Mouse (Mus musculus) myocyte (in vitro differentiated cells): ENCODE measurements around the gene Srrm3. TPM values are rescaled to one million over a fixed set of nuclear protein-coding genes. Genes with fewer than 3 reads are reported as not detected.

Source experiments
- H3K27me3 ChIP-seq: one replicate; pipeline ENCODE4 v1.6.1; 2011; ENCODE audit not compliant: control insufficient read depth, insufficient read depth, insufficient read length
- H3K36me3 ChIP-seq: one replicate; pipeline ENCODE4 v1.6.1; 2011; ENCODE audit not compliant: control insufficient read depth, insufficient read depth
- H3K4me2 ChIP-seq: one replicate; pipeline ENCODE4 v1.6.1; 2011; ENCODE audit warnings: low read depth, control low read depth
- H3K4me3 ChIP-seq: one replicate; pipeline ENCODE4 v1.5.1; 2011; ENCODE audit warnings: mild to moderate bottlenecking, control low read depth, moderate library complexity
- H3K79me2 ChIP-seq: one replicate; pipeline ENCODE4 v1.6.1; 2011; ENCODE audit not compliant: control insufficient read depth, insufficient read depth
- H3ac ChIP-seq: one replicate; pipeline ENCODE4 v1.6.1; 2011; ENCODE audit not compliant: control insufficient read depth, insufficient read length
- CEBPB ChIP-seq: IDR thresholded peaks from 2 replicates; pipeline ENCODE4 v1.6.1; 2011; ENCODE audit warnings: mild to moderate bottlenecking, moderate library complexity; ENCODE audit not compliant: poor library complexity, insufficient read depth, severe bottlenecking
- E2F4 ChIP-seq: IDR thresholded peaks from one replicate; pipeline ENCODE4 v1.6.1; 2011; ENCODE audit warnings: mild to moderate bottlenecking, control low read depth, moderate library complexity; ENCODE audit not compliant: insufficient read depth
- MAX ChIP-seq: IDR thresholded peaks from one replicate; pipeline ENCODE4 v1.6.1; 2011; ENCODE audit warnings: low read depth, mild to moderate bottlenecking, control low read depth
- MYOD1 ChIP-seq, 3 experiments: IDR thresholded peaks; one replicate each; pipeline ENCODE4 v1.6.1; 2011; ENCODE audit warnings: control low read depth in 2 of 3, low read depth in 2 of 3, mild to moderate bottlenecking in 2 of 3, moderate library complexity in 1 of 3; ENCODE audit not compliant: insufficient read length in 2 of 3, control insufficient read depth in 1 of 3
- MYOG ChIP-seq, 3 experiments: IDR thresholded peaks; one replicate each; pipeline ENCODE4 v1.6.1; 2011; ENCODE audit warnings: control low read depth in 2 of 3, low read depth in 2 of 3, mild to moderate bottlenecking in 2 of 3; ENCODE audit not compliant: insufficient read length in 2 of 3, control insufficient read depth in 1 of 3, insufficient read depth in 1 of 3
- POLR2A ChIP-seq: IDR thresholded peaks from one replicate; pipeline ENCODE4 v1.6.1; 2011; ENCODE audit warnings: low read depth, mild to moderate bottlenecking, control low read depth, moderate library complexity; ENCODE audit not compliant: insufficient read length
- POLR2AphosphoS2 ChIP-seq: IDR thresholded peaks from one replicate; pipeline ENCODE4 v1.6.1; 2011; ENCODE audit warnings: low read depth, control low read depth; ENCODE audit not compliant: insufficient read length
- REST ChIP-seq: IDR thresholded peaks from one replicate; pipeline ENCODE4 v1.6.1; 2011; ENCODE audit warnings: mild to moderate bottlenecking, control low read depth, moderate library complexity; ENCODE audit not compliant: insufficient read depth, insufficient read length
- SRF ChIP-seq: IDR thresholded peaks from one replicate; pipeline ENCODE4 v1.6.1; 2011; ENCODE audit warnings: low read depth; ENCODE audit not compliant: control insufficient read depth, insufficient read length
- TCF12 ChIP-seq: IDR thresholded peaks from one replicate; pipeline ENCODE4 v1.6.1; 2011; ENCODE audit warnings: mild to moderate bottlenecking, control low read depth; ENCODE audit not compliant: poor library complexity, insufficient read depth, severe bottlenecking
- TCF3 ChIP-seq: IDR thresholded peaks from one replicate; pipeline ENCODE4 v1.6.1; 2011; ENCODE audit warnings: low read depth, control low read depth; ENCODE audit not compliant: insufficient read length
- USF1 ChIP-seq: IDR thresholded peaks from one replicate; pipeline ENCODE4 v1.6.1; 2011; ENCODE audit warnings: low read depth, mild to moderate bottlenecking, control low read depth, moderate library complexity
- polyA plus RNA-seq: library from polyadenylated mRNA; unstranded; fragments of >200 nt; fragmentation: generic; extraction: Trizol; gene quantifications from one replicate; pipeline ENCODE4 v1.2.1, GENCODE M21; 2012; ENCODE audit warnings: missing spikeins

The Srrm3 gene
- polyA plus RNA-seq, 1 experiment = not detected

DNA sequence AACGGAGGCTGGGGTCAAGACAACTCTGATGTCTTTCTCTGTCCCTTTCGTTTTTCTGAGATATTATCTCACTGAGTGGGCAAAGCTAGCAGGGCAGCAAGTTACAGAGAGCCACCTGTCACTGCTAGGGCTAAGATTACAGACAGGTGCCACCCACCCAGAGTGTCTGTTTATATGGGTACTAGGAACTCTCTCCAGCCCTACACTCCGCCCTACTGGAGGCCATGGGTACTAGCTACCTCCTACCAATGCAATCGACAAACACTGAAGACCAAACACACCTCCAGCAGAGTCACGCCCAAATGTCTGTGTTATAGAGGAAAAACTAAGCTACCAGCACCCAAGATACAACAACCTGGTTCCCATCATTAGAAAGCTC is 111.4 kb downstream of the Srrm3 start:
- Histone ChIP-seq H3K79me2 (peaks cover 99% of the 10 kb centered on the region), H3K4me3 (no peak overlapping the region), H3K27me3 (no peaks in the 10 kb centered on the region), H3ac (no peak overlapping the region), H3K4me2 (peak overlapping the region; percentile 8), H3K36me3 (peaks cover 38% of the 10 kb centered on the region)
- TF ChIP-seq MAX = no peak
- TF ChIP-seq TCF3 = peak; percentile 36
- TF ChIP-seq MYOG (IDR thresholded peaks at IDR 0.05; ENCODE audit: control insufficient read depth in 1 of 3, insufficient read depth in 1 of 3, insufficient read length in 2 of 3, low read depth in 2 of 3) = peak in 2 of 3 experiments; percentile 36 to 80
- TF ChIP-seq E2F4 = no peak
- TF ChIP-seq POLR2A = no peak
- no peak for TF ChIP-seq CEBPB
- TF ChIP-seq REST = no peak
- no peak for TF ChIP-seq SRF
- TF ChIP-seq TCF12 = peak; percentile 21
- TF ChIP-seq POLR2AphosphoS2 = peak; percentile 42
- TF ChIP-seq MYOD1 (IDR thresholded peaks at IDR 0.05; ENCODE audit: control insufficient read depth in 1 of 3, insufficient read length in 2 of 3, low read depth in 2 of 3) = peak; percentile 35 to 95 (median 80)
- TF ChIP-seq USF1 = no peak

DNA sequence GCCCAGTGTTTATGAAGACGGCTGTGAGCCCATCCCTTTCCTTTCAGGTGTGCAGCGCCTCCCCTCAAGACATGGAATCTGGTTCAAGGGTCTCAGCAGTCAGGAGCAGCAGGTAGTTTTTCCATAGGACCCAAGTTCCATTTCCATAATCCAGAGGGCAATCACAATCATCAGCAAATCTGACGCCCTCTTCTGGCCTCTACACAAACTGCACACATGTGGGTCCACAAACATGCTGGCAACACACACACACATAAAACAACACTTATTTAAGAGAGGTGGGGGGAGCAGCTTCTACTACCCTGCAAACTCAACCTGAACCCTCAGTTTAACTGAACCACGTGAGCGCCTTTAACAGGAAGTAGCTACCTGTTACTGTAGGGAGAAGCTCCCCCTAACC is 111.9 kb downstream of the Srrm3 start:
- no peak overlapping the region for H3K4me3 ChIP-seq
- H3K4me2 ChIP-seq = peak overlapping the region; percentile 8
- H3K27me3 ChIP-seq = no peaks in the 10 kb centered on the region
- peaks cover 38% of the 10 kb centered on the region for H3K36me3 ChIP-seq
- no peak overlapping the region for H3ac ChIP-seq
- H3K79me2 ChIP-seq = peaks cover 99% of the 10 kb centered on the region
- TF ChIP-seq USF1 = no peak
- TF ChIP-seq MAX = no peak
- TF ChIP-seq MYOG (IDR thresholded peaks at IDR 0.05; ENCODE audit: control insufficient read depth in 1 of 3, insufficient read depth in 1 of 3, insufficient read length in 2 of 3, low read depth in 2 of 3) = no peak
- TF ChIP-seq TCF12 = no peak
- TF ChIP-seq SRF = no peak
- TF ChIP-seq POLR2A = no peak
- no peak for TF ChIP-seq TCF3

DNA sequence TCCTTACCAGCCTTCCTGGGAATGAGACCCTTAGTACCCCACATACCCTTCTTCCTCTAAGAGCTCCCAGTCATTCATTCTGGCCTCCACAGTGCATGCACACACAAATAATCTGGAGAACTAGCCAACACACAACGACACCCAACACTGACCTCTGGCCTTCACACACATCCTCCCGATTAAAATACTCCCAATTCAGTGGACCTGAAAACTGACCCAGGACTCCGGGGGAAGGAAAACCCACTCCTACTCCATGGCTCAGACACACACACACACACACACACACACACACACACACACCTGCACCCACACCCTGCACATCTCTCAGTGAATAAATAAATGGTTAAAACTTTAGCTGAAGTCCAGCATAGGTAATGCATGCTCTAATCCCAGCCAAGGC is 113.2 kb downstream of the Srrm3 start:
- TF ChIP-seq E2F4 = no peak
- no peak for TF ChIP-seq CEBPB
- no peak for TF ChIP-seq POLR2A
- no peak for TF ChIP-seq MAX
- H3K4me2 ChIP-seq = no peak overlapping the region
- H3K27me3 ChIP-seq = no peaks in the 10 kb centered on the region
- H3ac ChIP-seq = no peak overlapping the region
- H3K36me3 ChIP-seq = peaks cover 38% of the 10 kb centered on the region
- no peak overlapping the region for H3K4me3 ChIP-seq
- H3K79me2 ChIP-seq = peaks cover 99% of the 10 kb centered on the region

DNA sequence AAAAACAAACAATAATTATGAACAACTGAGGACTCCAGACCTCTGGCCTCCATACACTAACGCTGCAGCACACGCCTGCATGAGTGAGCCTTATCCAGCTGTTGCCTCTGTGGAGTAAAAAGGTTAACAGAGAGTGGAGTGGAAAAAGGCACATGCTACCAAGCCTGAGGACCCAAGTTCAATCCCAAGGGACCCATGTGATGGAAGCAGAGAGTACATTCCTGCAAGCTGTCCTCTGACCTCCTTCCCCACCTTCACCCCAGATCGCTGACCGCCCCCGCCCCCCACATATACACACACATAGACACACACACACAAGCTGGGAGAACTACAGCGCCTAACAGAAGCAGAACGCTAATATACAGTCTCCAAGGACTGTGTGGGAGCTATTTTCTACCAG is 117.2 kb downstream of the Srrm3 start:
- no peak for TF ChIP-seq MYOG (IDR thresholded peaks at IDR 0.05; ENCODE audit: control insufficient read depth in 1 of 3, insufficient read depth in 1 of 3, insufficient read length in 2 of 3, low read depth in 2 of 3)
- TF ChIP-seq MAX = no peak
- TF ChIP-seq E2F4 = no peak
- TF ChIP-seq POLR2AphosphoS2 = peak; percentile 47
- Histone ChIP-seq H3K79me2 (peaks cover 99% of the 10 kb centered on the region), H3K36me3 (peaks cover 57% of the 10 kb centered on the region), H3K4me2 (no peak overlapping the region), H3K4me3 (no peak overlapping the region), H3K27me3 (no peaks in the 10 kb centered on the region), H3ac (no peak overlapping the region)

Other genes with a start within 250 kb of the Srrm3 start
- gene Ccl26, start 243.3 kb upstream of the Srrm3 start, polyA plus RNA-seq = not detected
- not detected for gene Ccl24, start 233.8 kb upstream of the Srrm3 start, polyA plus RNA-seq
- 16.7 TPM for gene Rhbdd2, start 174.3 kb upstream of the Srrm3 start, polyA plus RNA-seq
- gene Por, start 136.9 kb upstream of the Srrm3 start, polyA plus RNA-seq = 90.6 TPM
- gene Tmem120a, start 62.4 kb upstream of the Srrm3 start, polyA plus RNA-seq = 32.7 TPM
- gene Styxl1, start 28.5 kb upstream of the Srrm3 start, polyA plus RNA-seq = 0.07 TPM
- 725 TPM for gene Mdh2, start 28.4 kb upstream of the Srrm3 start, polyA plus RNA-seq
- gene Hspb1, start 81.0 kb downstream of the Srrm3 start, polyA plus RNA-seq = 622 TPM
- 244 TPM for gene Ywhag, start 127.7 kb downstream of the Srrm3 start, polyA plus RNA-seq
- 2.4 TPM for gene Ssc4d, start 167.6 kb downstream of the Srrm3 start, polyA plus RNA-seq
- 0.11 TPM for gene Zp3, start 173.2 kb downstream of the Srrm3 start, polyA plus RNA-seq
- gene Dtx2, start 187.9 kb downstream of the Srrm3 start, polyA plus RNA-seq = 18.3 TPM
- gene Upk3b, start 231.6 kb downstream of the Srrm3 start, polyA plus RNA-seq = not detected
- gene Upk3bl, start 247.6 kb downstream of the Srrm3 start, polyA plus RNA-seq = not detected